Mouse (Mus musculus) thymus, postnatal 0 days (tissue): ENCODE data around the gene Hvcn1. TPM values are rescaled to one million over a fixed set of nuclear protein-coding genes. Genes with fewer than 3 reads are reported as not detected.

Source experiments
- DNase-seq: peaks from one replicate; pipeline ENCODE4 v3.0.0-alpha.2; 2015; ENCODE audit warnings: low spot score
- polyA plus RNA-seq: library from polyadenylated mRNA; unstranded; fragments of >200 nt; fragmentation: Nextera tagmentation; extraction: Ambion mirVana; gene quantifications from 2 replicates; pipeline ENCODE4 v1.2.1, GENCODE M21; 2015

The Hvcn1 gene
- polyA plus RNA-seq, 1 experiment from 2014 or later, result 22.3 TPM

GRCm38 (mm10) chr5:122234319-122235195 is 28.0 kb downstream of the Hvcn1 start:
- DNase-seq, result peak; percentile 86

DNA sequence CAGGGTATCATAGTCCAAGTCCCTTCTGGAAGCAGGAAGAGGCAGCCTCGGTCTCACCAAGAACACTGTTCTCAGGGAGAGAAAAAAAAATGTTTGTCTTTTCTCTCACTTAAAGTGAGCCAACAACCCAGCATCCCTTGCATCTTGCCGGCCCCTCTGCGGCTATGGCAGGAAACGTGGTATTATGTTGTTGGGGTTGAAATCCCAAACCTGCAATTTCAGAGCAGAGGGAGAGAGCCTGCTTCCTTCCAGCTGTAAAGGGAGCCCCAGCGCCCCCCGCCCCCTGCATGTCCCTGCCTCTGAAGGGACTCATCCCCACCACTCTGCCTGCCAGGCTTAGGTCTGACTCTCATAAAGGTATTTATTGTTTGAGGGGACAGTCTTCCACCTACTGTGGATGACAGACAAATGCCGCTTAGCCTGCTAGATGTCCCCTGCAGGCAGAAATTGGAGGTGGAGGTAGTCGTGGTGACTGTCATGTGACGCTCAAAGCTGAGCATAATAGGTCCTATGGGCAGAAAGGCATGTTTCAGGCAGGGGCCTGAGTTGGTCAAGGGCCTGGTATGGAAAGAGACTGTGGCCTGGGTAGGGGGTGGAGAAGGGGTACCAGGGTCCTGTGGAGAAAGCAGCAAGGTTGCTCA is 28.7 kb downstream of the Hvcn1 start:
- peak; percentile 76 for DNase-seq

DNA sequence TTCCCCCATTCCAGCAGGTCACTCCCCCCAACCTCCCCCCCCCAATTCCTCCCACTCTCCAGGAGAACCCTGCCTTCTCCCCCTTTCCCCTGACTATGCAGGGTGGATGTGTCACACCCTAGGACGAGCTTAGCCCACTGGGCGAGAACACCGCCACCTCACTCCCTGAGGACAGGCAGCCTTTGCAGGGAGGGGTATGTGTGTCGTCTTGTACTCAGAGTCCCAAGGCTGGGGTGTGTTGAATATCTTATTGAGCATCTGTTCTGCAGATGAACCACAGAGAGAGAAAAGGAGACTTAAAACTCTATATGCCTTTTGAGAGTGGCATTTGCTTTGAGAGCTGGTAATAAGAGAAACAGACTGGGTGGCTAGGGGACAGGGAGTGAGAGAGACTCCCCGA is 30.6 kb downstream of the Hvcn1 start:
- DNase-seq, result no peak

DNA sequence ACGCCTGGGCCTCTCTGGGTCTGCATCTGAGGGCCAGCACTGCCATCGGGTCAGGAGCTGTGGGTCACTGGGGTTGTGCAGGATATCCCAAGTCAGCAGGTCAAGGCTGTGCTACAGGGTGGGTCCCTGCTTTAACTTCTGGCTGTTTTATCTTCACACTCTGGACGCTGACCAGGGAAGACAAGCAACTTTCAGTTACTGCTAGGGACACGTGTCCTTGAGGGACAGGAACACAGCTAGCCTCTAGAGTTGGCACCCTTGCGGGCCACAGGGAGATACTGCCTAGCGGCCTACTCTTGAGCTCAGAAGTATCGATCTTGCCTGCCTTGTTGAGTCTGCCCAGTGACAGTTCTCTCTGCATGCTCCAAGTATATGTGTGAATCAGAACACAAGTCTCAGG is 33.0 kb downstream of the Hvcn1 start:
- no peak for DNase-seq

DNA sequence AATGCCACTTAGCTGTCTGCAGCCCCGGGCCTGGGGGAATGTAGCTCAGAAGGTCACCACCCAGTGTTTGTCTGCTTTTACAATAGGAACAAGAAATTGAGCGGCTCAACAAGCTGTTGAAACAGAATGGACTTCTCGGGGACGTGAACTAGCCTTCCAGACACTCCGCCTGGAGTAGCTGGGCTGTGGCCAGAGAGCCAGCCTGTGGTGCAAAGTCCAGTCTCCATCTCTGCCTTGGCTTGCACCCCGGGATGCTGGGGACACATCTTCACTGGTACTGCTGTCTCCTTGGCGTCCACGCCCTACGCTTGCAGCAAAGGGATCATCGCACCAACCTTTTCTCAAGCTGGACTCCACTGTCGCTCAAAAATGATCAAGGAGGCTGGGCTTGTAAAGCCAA is 33.9 kb downstream of the Hvcn1 start:
- no peak for DNase-seq

- DNase-seq, result no peak
Measured at GRCm38 (mm10) chr5:122240989-122241388, 34.4 kb downstream of the Hvcn1 start.

- no peak for DNase-seq
Measured at GRCm38 (mm10) chr5:122242521-122243123, 36.0 kb downstream of the Hvcn1 start.

DNA sequence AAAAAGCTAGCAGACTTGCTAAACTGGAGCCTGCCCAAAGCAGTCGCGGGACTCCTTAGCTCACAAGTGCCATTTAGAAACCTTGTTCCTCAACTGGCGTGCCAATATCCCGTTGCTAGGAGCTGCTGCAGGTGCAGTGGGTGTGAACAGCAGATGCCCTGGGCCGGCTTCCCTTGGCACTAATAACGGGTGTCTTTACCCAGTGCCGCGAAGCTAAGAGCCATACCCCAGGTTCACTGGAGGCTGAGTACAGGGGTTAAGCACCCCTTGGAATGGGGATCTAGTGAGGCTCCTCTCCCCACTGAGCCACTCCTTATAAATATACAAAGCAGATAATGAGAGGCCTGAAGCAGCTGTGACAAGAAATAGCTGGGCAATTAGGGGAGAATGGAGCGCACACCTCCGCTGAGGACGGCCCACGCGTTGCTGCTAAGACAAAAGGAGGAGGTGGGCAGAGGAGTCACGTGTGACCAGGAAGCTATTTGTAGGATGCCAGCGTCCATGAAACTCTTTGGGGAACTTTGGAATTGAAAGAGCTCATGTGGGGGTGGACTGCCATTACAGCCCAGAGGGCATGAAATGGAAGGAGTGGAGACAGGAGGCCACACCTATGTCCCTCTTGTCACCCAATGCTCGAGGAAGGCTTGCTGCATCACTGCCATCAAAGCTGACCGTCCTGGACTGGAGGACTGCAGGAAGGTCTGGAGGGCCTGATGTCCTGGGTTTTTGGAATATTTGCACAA is 37.3 kb downstream of the Hvcn1 start:
- DNase-seq, result peak; percentile 7

GRCm38 (mm10) chr5:122245186-122245585 is 38.6 kb downstream of the Hvcn1 start:
- no peak for DNase-seq

DNA sequence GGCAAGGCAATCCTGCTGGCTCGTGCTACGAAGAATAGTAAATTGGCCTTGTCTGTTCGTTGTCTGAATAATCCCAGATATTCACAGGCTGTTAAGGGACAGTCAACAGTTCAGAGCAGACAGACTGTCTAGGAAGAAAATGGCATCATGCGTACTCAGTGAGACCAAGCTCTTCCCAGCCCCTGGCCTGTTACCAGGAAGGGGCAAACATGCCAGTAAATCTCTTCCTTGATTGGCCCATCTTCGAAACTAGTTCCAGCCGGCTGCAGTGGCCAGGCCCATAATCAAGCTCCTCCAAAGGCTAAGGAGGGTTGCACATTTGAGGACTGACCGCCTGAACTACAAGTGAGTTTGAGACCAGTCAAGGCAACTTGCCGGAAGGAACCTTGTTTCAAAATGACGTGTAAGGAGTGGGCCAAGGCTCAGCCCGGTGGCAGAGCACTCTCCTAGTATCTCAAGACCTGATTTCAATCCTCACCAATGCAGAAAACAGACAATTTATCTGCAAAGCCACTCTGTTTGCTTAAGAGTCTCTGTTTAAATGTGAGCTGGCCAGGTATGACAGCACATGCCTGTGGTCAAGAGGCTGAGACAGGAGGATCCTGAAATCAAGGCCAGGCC is 40.1 kb downstream of the Hvcn1 start:
- DNase-seq, result no peak

GRCm38 (mm10) chr5:122247529-122247928 is 40.9 kb downstream of the Hvcn1 start:
- no peak for DNase-seq

- DNase-seq, result no peak
Measured at GRCm38 (mm10) chr5:122247934-122248333, 41.3 kb downstream of the Hvcn1 start.

- DNase-seq, result no peak
Measured at GRCm38 (mm10) chr5:122249281-122249680, 42.7 kb downstream of the Hvcn1 start.

- no peak for DNase-seq
Measured at GRCm38 (mm10) chr5:122251895-122252606, 45.4 kb downstream of the Hvcn1 start.

DNA sequence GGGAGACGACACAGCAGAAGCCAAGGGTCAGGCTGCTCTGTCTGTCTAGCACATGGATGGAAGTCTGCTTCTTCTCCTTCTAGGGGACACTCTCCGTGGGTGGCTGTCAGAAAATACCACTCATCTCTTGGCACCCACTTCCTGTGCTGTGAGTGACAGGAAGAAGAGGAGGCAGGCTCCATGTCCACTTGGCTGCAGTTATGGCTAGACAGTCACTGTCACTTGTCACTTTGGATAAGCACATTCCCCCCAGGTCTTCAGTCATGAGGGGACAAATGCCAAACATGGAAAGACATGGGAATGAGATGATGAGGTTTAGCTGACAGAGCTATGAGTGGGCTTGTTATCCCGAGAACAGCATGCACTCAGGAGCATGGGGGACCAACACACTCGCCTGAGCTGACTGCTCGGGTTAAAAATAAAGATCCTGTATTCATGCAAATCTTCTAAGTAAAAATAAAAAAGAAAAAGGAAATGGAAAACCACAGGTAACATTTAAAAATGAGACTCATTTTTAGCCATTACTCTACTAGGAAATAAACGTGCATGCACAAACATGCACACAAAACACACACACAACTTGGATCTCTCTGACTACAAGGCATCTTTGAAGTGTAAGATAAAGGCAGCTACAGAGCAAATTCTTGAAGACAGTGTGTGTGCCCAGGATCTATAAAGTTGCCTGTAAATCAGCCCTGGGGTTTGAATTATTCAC is 51.6 kb downstream of the Hvcn1 start:
- DNase-seq, result peak; percentile 34

- peak; percentile 52 for DNase-seq
Measured at GRCm38 (mm10) chr5:122262104-122262503, 55.5 kb downstream of the Hvcn1 start.

- peak; percentile 96 for DNase-seq
Measured at GRCm38 (mm10) chr5:122263933-122264905, 57.6 kb downstream of the Hvcn1 start, which contains the start of gene Tctn1. Tctn1 (minus strand) TSS chr5:122264460.

DNA sequence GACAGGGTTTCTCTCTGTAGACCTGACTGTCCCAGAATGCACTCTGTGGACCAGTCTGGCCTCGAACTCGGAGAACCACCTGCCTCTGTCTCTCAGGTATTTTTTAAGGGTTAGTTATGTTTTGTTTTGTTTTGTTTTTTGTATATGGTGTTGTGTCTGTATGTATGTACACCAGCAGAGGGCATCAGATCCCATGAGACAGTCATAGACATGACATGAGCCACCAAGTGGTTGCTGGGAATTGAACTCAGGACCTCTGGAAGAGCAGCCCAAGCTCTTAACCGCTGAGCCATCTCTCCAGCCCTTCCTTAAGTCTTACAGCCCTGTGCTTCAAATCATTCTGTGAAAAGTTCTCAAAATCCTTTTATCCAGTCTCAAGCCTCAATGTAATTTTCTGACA is 58.6 kb downstream of the Hvcn1 start:
- DNase-seq, result peak; percentile 57

DNA sequence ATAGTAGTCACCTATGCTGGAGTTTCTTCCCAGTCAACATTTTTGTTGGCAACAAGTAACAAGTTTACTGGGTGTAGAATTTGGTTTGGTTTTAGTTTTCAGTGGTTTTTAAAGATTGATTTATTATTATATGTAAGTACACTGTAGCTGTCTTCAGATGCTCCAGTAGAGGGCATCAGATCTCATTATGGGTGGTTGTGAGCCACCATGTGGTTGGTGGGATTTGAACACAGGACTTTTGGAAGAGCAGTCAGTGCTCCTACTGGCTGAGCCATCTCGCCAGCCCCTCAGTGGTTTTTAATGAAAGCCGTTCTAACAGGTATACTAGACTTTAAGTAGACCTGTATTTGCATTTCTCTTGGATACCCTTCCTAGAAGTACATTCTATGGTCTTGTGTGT is 59.3 kb downstream of the Hvcn1 start:
- DNase-seq, result no peak
